Mouse (Mus musculus): ENCODE measurements around the gene Ctdspl. TPM values are rescaled to one million over a fixed set of nuclear protein-coding genes. Genes with fewer than 3 reads are reported as not detected.

The Ctdspl gene
- polyA plus RNA-seq, 1 experiment from 2014 or later, result 2.5 TPM

- H3K4me1 ChIP-seq (replicated peaks), result peaks cover 4% of the 10 kb centered on the region; the same call in 1 of the 2 replicates
- no peaks in the 10 kb centered on the region for H3K9me3 ChIP-seq (replicated peaks)
- H3K27ac ChIP-seq (replicated peaks), result no peak overlapping the region
- WGBS (ENCODE audit: insufficient replicate concordance), result 74% methylated on average over 7 of the region's 7 CpGs
- H3K9ac ChIP-seq, result no peak overlapping the region
- no peaks in the 10 kb centered on the region for H3K27me3 ChIP-seq
- no peak for ATAC-seq (ENCODE audit: insufficient read depth)
- H3K4me2 ChIP-seq, result no peak overlapping the region
- H3K36me3 ChIP-seq (replicated peaks), result peaks cover 4% of the 10 kb centered on the region
- no peak overlapping the region for H3K4me3 ChIP-seq (replicated peaks)
Observed at GRCm38 (mm10) chr9:119027337-119027736, 101.1 kb downstream of the Ctdspl start.

- no peak overlapping the region for H3K9ac ChIP-seq
- no peak overlapping the region for H3K4me3 ChIP-seq (replicated peaks)
- H3K27me3 ChIP-seq, result no peaks in the 10 kb centered on the region
- peak; percentile 12; the same call in 1 of the 2 replicates for ATAC-seq (ENCODE audit: insufficient read depth)
- 76% methylated on average over 27 of the region's 27 CpGs for WGBS (ENCODE audit: insufficient replicate concordance)
- H3K9me3 ChIP-seq (replicated peaks), result no peaks in the 10 kb centered on the region
- peaks cover 3% of the 10 kb centered on the region for H3K36me3 ChIP-seq (replicated peaks)
- H3K4me1 ChIP-seq (replicated peaks), result peaks cover 4% of the 10 kb centered on the region; the same call in 1 of the 2 replicates
- H3K4me2 ChIP-seq, result no peak overlapping the region
- H3K27ac ChIP-seq (replicated peaks), result 0 out of 2 replicates have a peak overlapping the region, but pooled peaks have one; percentile 2
Observed at GRCm38 (mm10) chr9:119028226-119029195, 102.3 kb downstream of the Ctdspl start.

GRCm38 (mm10) chr9:119029568-119029967 lies 103.3 kb downstream of the Ctdspl start:
- no peak overlapping the region for H3K4me2 ChIP-seq
- 59% methylated on average over 7 of the region's 7 CpGs for WGBS (ENCODE audit: insufficient replicate concordance)
- peaks cover 4% of the 10 kb centered on the region; the same call in 1 of the 2 replicates for H3K4me1 ChIP-seq (replicated peaks)
- H3K9ac ChIP-seq, result no peak overlapping the region
- no peaks in the 10 kb centered on the region for H3K27me3 ChIP-seq
- H3K9me3 ChIP-seq (replicated peaks), result no peaks in the 10 kb centered on the region
- no peak overlapping the region for H3K4me3 ChIP-seq (replicated peaks)
- peaks cover 3% of the 10 kb centered on the region for H3K36me3 ChIP-seq (replicated peaks)
- H3K27ac ChIP-seq (replicated peaks), result no peak overlapping the region
- no peak for ATAC-seq (ENCODE audit: insufficient read depth)

- no peak overlapping the region for H3K9ac ChIP-seq
- H3K36me3 ChIP-seq (replicated peaks), result peaks cover 3% of the 10 kb centered on the region
- no peak for ATAC-seq (ENCODE audit: insufficient read depth)
- no peak overlapping the region for H3K4me3 ChIP-seq (replicated peaks)
- no peaks in the 10 kb centered on the region for H3K27me3 ChIP-seq
- H3K4me1 ChIP-seq (replicated peaks), result peaks cover 4% of the 10 kb centered on the region
- no peak overlapping the region for H3K27ac ChIP-seq (replicated peaks)
- no peaks in the 10 kb centered on the region for H3K9me3 ChIP-seq (replicated peaks)
- no peak overlapping the region for H3K4me2 ChIP-seq
- 60% methylated on average over 4 of the region's 4 CpGs for WGBS (ENCODE audit: insufficient replicate concordance)
Observed at GRCm38 (mm10) chr9:119031038-119031437, 104.8 kb downstream of the Ctdspl start.

- Histone ChIP-seq H3K27ac (replicated peaks) (no peak overlapping the region), H3K36me3 (replicated peaks) (peaks cover 3% of the 10 kb centered on the region), H3K27me3 (no peaks in the 10 kb centered on the region), H3K9me3 (replicated peaks) (no peaks in the 10 kb centered on the region), H3K4me2 (no peak overlapping the region), H3K4me3 (replicated peaks) (no peak overlapping the region), H3K9ac (no peak overlapping the region), H3K4me1 (replicated peaks) (peaks cover 4% of the 10 kb centered on the region)
- 74% methylated on average over 14 of the region's 14 CpGs for WGBS (ENCODE audit: insufficient replicate concordance)
- ATAC-seq (ENCODE audit: insufficient read depth), result no peak
Observed at GRCm38 (mm10) chr9:119031772-119032171, 105.5 kb downstream of the Ctdspl start.

- Histone ChIP-seq H3K36me3 (replicated peaks) (peaks cover 4% of the 10 kb centered on the region; the same call in 1 of the 2 replicates), H3K27ac (replicated peaks) (no peak overlapping the region), H3K9me3 (replicated peaks) (no peaks in the 10 kb centered on the region), H3K4me3 (replicated peaks) (no peak overlapping the region), H3K4me2 (no peak overlapping the region), H3K9ac (no peak overlapping the region), H3K4me1 (replicated peaks) (peaks cover 4% of the 10 kb centered on the region), H3K27me3 (no peaks in the 10 kb centered on the region)
- no peak for ATAC-seq (ENCODE audit: insufficient read depth)
- 83% methylated on average over 9 of the region's 9 CpGs for WGBS (ENCODE audit: insufficient replicate concordance)
Observed at GRCm38 (mm10) chr9:119032538-119032937, 106.3 kb downstream of the Ctdspl start.

- Histone ChIP-seq H3K27me3 (no peaks in the 10 kb centered on the region), H3K36me3 (replicated peaks) (peaks cover 9% of the 10 kb centered on the region; the same call in 1 of the 2 replicates), H3K4me2 (no peak overlapping the region), H3K4me3 (replicated peaks) (no peak overlapping the region), H3K27ac (replicated peaks) (no peak overlapping the region), H3K9ac (no peak overlapping the region), H3K4me1 (replicated peaks) (no peaks in the 10 kb centered on the region; the same call in 1 of the 2 replicates), H3K9me3 (replicated peaks) (no peaks in the 10 kb centered on the region)
- WGBS (ENCODE audit: insufficient replicate concordance), result 80% methylated on average over 19 of the region's 19 CpGs
- no peak for ATAC-seq (ENCODE audit: insufficient read depth)
Observed at GRCm38 (mm10) chr9:119033111-119033921, 107.1 kb downstream of the Ctdspl start.

- Histone ChIP-seq H3K9ac (no peak overlapping the region), H3K27ac (replicated peaks) (no peak overlapping the region), H3K36me3 (replicated peaks) (peaks cover 9% of the 10 kb centered on the region; the same call in 1 of the 2 replicates), H3K4me1 (replicated peaks) (no peaks in the 10 kb centered on the region; the same call in 1 of the 2 replicates), H3K9me3 (replicated peaks) (no peaks in the 10 kb centered on the region), H3K4me3 (replicated peaks) (no peak overlapping the region), H3K4me2 (no peak overlapping the region), H3K27me3 (no peaks in the 10 kb centered on the region)
- WGBS (ENCODE audit: insufficient replicate concordance), result 82% methylated on average over 8 of the region's 8 CpGs
- no peak for ATAC-seq (ENCODE audit: insufficient read depth)
Observed at GRCm38 (mm10) chr9:119034069-119034468, 107.8 kb downstream of the Ctdspl start.

- Histone ChIP-seq H3K27ac (replicated peaks) (no peak overlapping the region), H3K36me3 (replicated peaks) (peaks cover 9% of the 10 kb centered on the region; the same call in 1 of the 2 replicates), H3K4me2 (no peak overlapping the region), H3K4me3 (replicated peaks) (no peak overlapping the region), H3K9me3 (replicated peaks) (no peaks in the 10 kb centered on the region), H3K9ac (no peak overlapping the region), H3K27me3 (no peaks in the 10 kb centered on the region), H3K4me1 (replicated peaks) (no peaks in the 10 kb centered on the region; the same call in 1 of the 2 replicates)
- no peak for ATAC-seq (ENCODE audit: insufficient read depth)
- 74% methylated on average over 29 of the region's 29 CpGs for WGBS (ENCODE audit: insufficient replicate concordance)
Observed at GRCm38 (mm10) chr9:119034676-119035665, 108.7 kb downstream of the Ctdspl start.

- Histone ChIP-seq H3K4me3 (replicated peaks) (no peak overlapping the region), H3K9ac (no peak overlapping the region), H3K4me1 (replicated peaks) (no peaks in the 10 kb centered on the region; the same call in 1 of the 2 replicates), H3K4me2 (no peak overlapping the region), H3K27me3 (no peaks in the 10 kb centered on the region), H3K9me3 (replicated peaks) (no peaks in the 10 kb centered on the region), H3K27ac (replicated peaks) (no peak overlapping the region), H3K36me3 (replicated peaks) (peaks cover 13% of the 10 kb centered on the region; the same call in 1 of the 2 replicates)
- ATAC-seq (ENCODE audit: insufficient read depth), result no peak
- WGBS (ENCODE audit: insufficient replicate concordance), result 61% methylated on average over 7 of the region's 7 CpGs
Observed at GRCm38 (mm10) chr9:119035836-119036235, 109.6 kb downstream of the Ctdspl start.
